Mouse (Mus musculus): ENCODE measurements around the gene Clic1.

- no peak for TF ChIP-seq CTCF (IDR thresholded peaks at IDR 0.05; ENCODE audit: low read depth, low read length)
- no peak for TF ChIP-seq POLR2A (IDR thresholded peaks at IDR 0.05; ENCODE audit: insufficient read depth, low read length)
- TF ChIP-seq EP300 (IDR thresholded peaks at IDR 0.05; ENCODE audit: insufficient read depth, low read depth, low read length) = no peak
Measured at GRCm38 (mm10) chr17:35044904-35045806, 4.6 kb upstream of the Clic1 start.

All from ES-Bruce4 (cell line).